Mouse (Mus musculus): Measurements from ENCODE around the gene Glb1l. TPM values are rescaled to one million over a fixed set of nuclear protein-coding genes. Genes with fewer than 3 reads are reported as not detected.

Glb1l gene
- total and polyA plus RNA-seq, 3 experiments = 2.4 to 10.8 (median 3.6) TPM

DNA sequence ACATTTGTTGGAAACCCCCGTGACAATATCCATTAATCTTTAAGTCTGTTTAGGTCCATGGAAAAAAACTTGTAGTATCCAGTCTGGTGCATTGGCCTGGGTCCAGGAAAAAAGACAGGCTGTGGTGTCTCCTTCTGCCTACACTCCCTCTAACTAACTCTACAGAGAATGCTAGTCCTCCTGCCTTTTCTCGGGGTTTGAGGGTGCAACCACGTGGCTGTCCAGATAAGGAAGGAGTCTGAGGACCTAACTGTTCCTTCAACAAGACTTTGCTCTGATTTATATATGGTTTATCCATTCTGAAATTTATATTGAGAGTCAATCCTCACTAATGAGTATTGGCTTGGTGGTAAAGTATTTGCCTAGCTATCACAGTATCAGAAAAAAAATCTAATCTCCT lies 54.8 kb downstream of the Glb1l start:
- Histone ChIP-seq H3K9me3 (replicated peaks; ENCODE audit: low read length) (no peaks in the 10 kb centered on the region), H3K27ac (ENCODE audit: insufficient read depth, low read depth) (no peak overlapping the region), H3K4me3 (replicated peaks in 1 of 3; ENCODE audit: low read depth in 2 of 3, low read length in 2 of 3, poor library complexity in 1 of 3) (no peak overlapping the region), H3K9ac (ENCODE audit: insufficient read depth, low read depth) (no peak overlapping the region), H3K79me2 (replicated peaks; ENCODE audit: control insufficient read depth, extremely low read depth, insufficient read depth, poor library complexity, severe bottlenecking) (no peaks in the 10 kb centered on the region), H3K4me2 (ENCODE audit: insufficient read depth, low read depth, poor library complexity, severe bottlenecking) (no peak overlapping the region), H3K27me3 (replicated peaks) (no peaks in the 10 kb centered on the region), H3K36me3 (replicated peaks in 1 of 2; ENCODE audit: control insufficient read depth in 1 of 2, insufficient read depth in 1 of 2, low read length in 1 of 2) (no peaks in the 10 kb centered on the region), H3K4me1 (ENCODE audit: control insufficient read depth in 1 of 2, insufficient read depth in 2 of 2) (no peaks in the 10 kb centered on the region)
- DNase-seq (ENCODE audit: extremely low read depth) = no peak
- dilution Hi-C loops (cut with MboI; ENCODE audit: extremely low pct_ligation_motif_present, extremely low pct_unique_long_range_greater_than_20kb, low sequenced_read_pairs) (no loop called here), in situ Hi-C loops (cut with MboI; ENCODE audit: low pct_ligation_motif_present, low pct_unique_long_range_greater_than_20kb, low sequenced_read_pairs) (no loop called here)
- TF ChIP-seq JUND (conservative IDR thresholded peaks at IDR 0.05; ENCODE audit: low read depth, low read length) = no peak
- no peak for TF ChIP-seq IRF4 (IDR thresholded peaks at IDR 0.05; ENCODE audit: low read depth, low read length)
- TF ChIP-seq SIN3A (IDR thresholded peaks at IDR 0.05; ENCODE audit: low read length) = no peak

DNA sequence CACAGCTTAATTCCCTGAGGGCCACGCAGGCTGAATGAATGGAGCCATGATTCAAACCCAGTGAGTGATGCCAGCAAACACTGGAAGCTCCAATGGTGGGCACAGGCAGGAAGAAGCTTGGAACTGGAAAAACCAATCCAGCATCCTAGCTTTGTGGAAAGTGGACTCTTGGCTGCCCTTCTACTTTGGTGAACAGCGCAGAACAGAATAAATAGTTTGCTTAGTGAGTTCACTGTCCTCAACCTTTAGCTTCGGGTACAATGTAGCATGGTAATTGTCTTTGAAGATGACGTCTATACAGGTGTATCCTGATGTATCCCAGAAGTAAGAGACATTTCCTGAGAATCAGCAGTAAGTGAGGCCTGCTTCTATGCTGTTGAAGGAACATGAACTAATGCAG lies 61.9 kb downstream of the Glb1l start:
- H3K36me3 ChIP-seq (replicated peaks in 1 of 2; ENCODE audit: control insufficient read depth in 1 of 2, insufficient read depth in 1 of 2, low read length in 1 of 2) = peaks cover 44 to 58% of the 10 kb centered on the region in 2 experiments
- in situ Hi-C loops (cut with MboI; ENCODE audit: low pct_ligation_motif_present, low pct_unique_long_range_greater_than_20kb, low sequenced_read_pairs) = no loop called here

More for the DNA sequence above, 61.9 kb downstream of the Glb1l start:
- no peaks in the 10 kb centered on the region for H3K79me2 ChIP-seq (replicated peaks; ENCODE audit: control insufficient read depth, extremely low read depth, insufficient read depth, poor library complexity, severe bottlenecking)
- dilution Hi-C loops (cut with MboI; ENCODE audit: extremely low pct_ligation_motif_present, extremely low pct_unique_long_range_greater_than_20kb, low sequenced_read_pairs) = no loop called here
- no peak overlapping the region for H3K27ac ChIP-seq (ENCODE audit: insufficient read depth, low read depth)
- no peak overlapping the region for H3K4me2 ChIP-seq (ENCODE audit: insufficient read depth, low read depth, poor library complexity, severe bottlenecking)
- no peaks in the 10 kb centered on the region for H3K27me3 ChIP-seq (replicated peaks)
- TF ChIP-seq CTCF (conservative IDR thresholded peaks at IDR 0.05 in 1 of 2, IDR thresholded peaks at IDR 0.05 in 1 of 2; ENCODE audit: low read depth in 2 of 2, low read length in 2 of 2) = no peak
- no peak for TF ChIP-seq ZNF384 (IDR thresholded peaks at IDR 0.05; ENCODE audit: low read depth, low read length)
- TF ChIP-seq ELF1 (IDR thresholded peaks at IDR 0.05; ENCODE audit: low read depth, low read length) = no peak
- H3K4me3 ChIP-seq (replicated peaks in 1 of 3; ENCODE audit: low read depth in 2 of 3, low read length in 2 of 3, poor library complexity in 1 of 3) = no peak overlapping the region
- H3K4me1 ChIP-seq (ENCODE audit: control insufficient read depth in 1 of 2, insufficient read depth in 2 of 2) = peaks cover 2 to 8% of the 10 kb centered on the region in 2 experiments; a peak in 1 of 4 replicates
- no peak for DNase-seq (ENCODE audit: extremely low read depth)
- no peak overlapping the region for H3K9ac ChIP-seq (ENCODE audit: insufficient read depth, low read depth)
- H3K9me3 ChIP-seq (replicated peaks; ENCODE audit: low read length) = no peaks in the 10 kb centered on the region

Other genes starting within 250 kb of the Glb1l start
- 2.8 and 3.4 TPM in 2 replicates for gene Nhej1, start 85.6 kb downstream of the Glb1l start, total RNA-seq (2012; rRNA removed)
- 3.7 and 4.4 TPM in 2 replicates for gene Nhej1, start 85.6 kb downstream of the Glb1l start, total RNA-seq (2014; rRNA removed)
- 4.0 and 4.2 TPM in 2 replicates for gene Nhej1, start 85.6 kb downstream of the Glb1l start, polyA plus RNA-seq (2012; ENCODE audit: insufficient read length, low read depth)
- not detected in 2 replicates for gene Slc23a3, start 76.9 kb downstream of the Glb1l start, total RNA-seq (2012; rRNA removed)
- gene Slc23a3, start 76.9 kb downstream of the Glb1l start, total RNA-seq (2014; rRNA removed) = not detected in 2 replicates
- not detected in 2 replicates for gene Slc23a3, start 76.9 kb downstream of the Glb1l start, polyA plus RNA-seq (2012; ENCODE audit: insufficient read length, low read depth)
- 32.2 and 47.2 TPM in 2 replicates for gene Cnppd1, start 68.1 kb downstream of the Glb1l start, total RNA-seq (2012; rRNA removed)
- 10.9 and 12.3 TPM in 2 replicates for gene Cnppd1, start 68.1 kb downstream of the Glb1l start, total RNA-seq (2014; rRNA removed)
- 14.2 and 16.2 TPM in 2 replicates for gene Cnppd1, start 68.1 kb downstream of the Glb1l start, polyA plus RNA-seq (2012; ENCODE audit: insufficient read length, low read depth)
- 26.5 and 27.9 TPM in 2 replicates for gene Retreg2, start 68.0 kb downstream of the Glb1l start, total RNA-seq (2012; rRNA removed)
- 12.8 and 14.6 TPM in 2 replicates for gene Retreg2, start 68.0 kb downstream of the Glb1l start, total RNA-seq (2014; rRNA removed)
- 24.1 and 27.9 TPM in 2 replicates for gene Retreg2, start 68.0 kb downstream of the Glb1l start, polyA plus RNA-seq (2012; ENCODE audit: insufficient read length, low read depth)
- gene Zfand2b, start 42.2 kb downstream of the Glb1l start, total RNA-seq (2012; rRNA removed) = 30.5 and 40.7 TPM in 2 replicates
- 14.1 and 15.7 TPM in 2 replicates for gene Zfand2b, start 42.2 kb downstream of the Glb1l start, total RNA-seq (2014; rRNA removed)
- gene Zfand2b, start 42.2 kb downstream of the Glb1l start, polyA plus RNA-seq (2012; ENCODE audit: insufficient read length, low read depth) = 19.5 and 20.9 TPM in 2 replicates
- 26.0 and 29.0 TPM in 2 replicates for gene Abcb6, start 30.4 kb downstream of the Glb1l start, total RNA-seq (2012; rRNA removed)
- gene Abcb6, start 30.4 kb downstream of the Glb1l start, total RNA-seq (2014; rRNA removed) = 15.5 and 20.1 TPM in 2 replicates
- gene Abcb6, start 30.4 kb downstream of the Glb1l start, polyA plus RNA-seq (2012; ENCODE audit: insufficient read length, low read depth) = 19.2 and 22.3 TPM in 2 replicates
- gene Ankzf1, start 18.7 kb downstream of the Glb1l start, total RNA-seq (2012; rRNA removed) = 13.2 and 19.6 TPM in 2 replicates
- 20.4 and 21.1 TPM in 2 replicates for gene Ankzf1, start 18.7 kb downstream of the Glb1l start, total RNA-seq (2014; rRNA removed)
- 13.3 TPM in 2 replicates for gene Ankzf1, start 18.7 kb downstream of the Glb1l start, polyA plus RNA-seq (2012; ENCODE audit: insufficient read length, low read depth)
- 9.2 and 15.6 TPM in 2 replicates for gene Atg9a, start 18.6 kb downstream of the Glb1l start, total RNA-seq (2012; rRNA removed)
- gene Atg9a, start 18.6 kb downstream of the Glb1l start, total RNA-seq (2014; rRNA removed) = 4.4 and 6.1 TPM in 2 replicates
- 10.1 and 12.9 TPM in 2 replicates for gene Atg9a, start 18.6 kb downstream of the Glb1l start, polyA plus RNA-seq (2012; ENCODE audit: insufficient read length, low read depth)
- gene Stk16, start within 50 bp of the Glb1l start, total RNA-seq (2012; rRNA removed) = 48.6 and 64.1 TPM in 2 replicates
- 58.2 and 60.6 TPM in 2 replicates for gene Stk16, start within 50 bp of the Glb1l start, total RNA-seq (2014; rRNA removed)
- gene Stk16, start within 50 bp of the Glb1l start, polyA plus RNA-seq (2012; ENCODE audit: insufficient read length, low read depth) = 61.4 and 67.3 TPM in 2 replicates
- 180 and 259 TPM in 2 replicates for gene Tuba4a, start 9.1 kb upstream of the Glb1l start, total RNA-seq (2012; rRNA removed)
- 168 and 192 TPM in 2 replicates for gene Tuba4a, start 9.1 kb upstream of the Glb1l start, total RNA-seq (2014; rRNA removed)
- gene Tuba4a, start 9.1 kb upstream of the Glb1l start, polyA plus RNA-seq (2012; ENCODE audit: insufficient read length, low read depth) = 259 and 294 TPM in 2 replicates
- gene A630095N17Rik, start 21.3 kb upstream of the Glb1l start, total RNA-seq (2012; rRNA removed) = 0.30 TPM in 1 of 2 replicates, not detected in the other
- gene A630095N17Rik, start 21.3 kb upstream of the Glb1l start, total RNA-seq (2014; rRNA removed) = 0.74 and 1.4 TPM in 2 replicates
- 0.74 and 0.78 TPM in 2 replicates for gene A630095N17Rik, start 21.3 kb upstream of the Glb1l start, polyA plus RNA-seq (2012; ENCODE audit: insufficient read length, low read depth)
- gene Dnajb2, start 25.6 kb upstream of the Glb1l start, total RNA-seq (2012; rRNA removed) = 13.8 and 14.7 TPM in 2 replicates
- gene Dnajb2, start 25.6 kb upstream of the Glb1l start, total RNA-seq (2014; rRNA removed) = 4.6 and 6.8 TPM in 2 replicates
- gene Dnajb2, start 25.6 kb upstream of the Glb1l start, polyA plus RNA-seq (2012; ENCODE audit: insufficient read length, low read depth) = 15.2 and 15.3 TPM in 2 replicates
- 0.04 TPM in 1 of 2 replicates, not detected in the other for gene Ptprn, start 53.7 kb upstream of the Glb1l start, total RNA-seq (2012; rRNA removed)
- not detected in 2 replicates for gene Ptprn, start 53.7 kb upstream of the Glb1l start, total RNA-seq (2014; rRNA removed)
- 0.16 TPM in 1 of 2 replicates, not detected in the other for gene Ptprn, start 53.7 kb upstream of the Glb1l start, polyA plus RNA-seq (2012; ENCODE audit: insufficient read length, low read depth)
- not detected in 2 replicates for gene Resp18, start 67.6 kb upstream of the Glb1l start, total RNA-seq (2012; rRNA removed)
- gene Resp18, start 67.6 kb upstream of the Glb1l start, total RNA-seq (2014; rRNA removed) = not detected in 2 replicates
- not detected in 2 replicates for gene Resp18, start 67.6 kb upstream of the Glb1l start, polyA plus RNA-seq (2012; ENCODE audit: insufficient read length, low read depth)
- gene Dnpep, start 107.2 kb upstream of the Glb1l start, total RNA-seq (2012; rRNA removed) = 67.3 and 73.8 TPM in 2 replicates
- gene Dnpep, start 107.2 kb upstream of the Glb1l start, total RNA-seq (2014; rRNA removed) = 48.4 and 50.4 TPM in 2 replicates
- gene Dnpep, start 107.2 kb upstream of the Glb1l start, polyA plus RNA-seq (2012; ENCODE audit: insufficient read length, low read depth) = 35.0 and 39.8 TPM in 2 replicates
- 9.1 and 9.3 TPM in 2 replicates for gene Des, start 149.5 kb upstream of the Glb1l start, total RNA-seq (2012; rRNA removed)
- 10.0 and 11.7 TPM in 2 replicates for gene Des, start 149.5 kb upstream of the Glb1l start, total RNA-seq (2014; rRNA removed)
- gene Des, start 149.5 kb upstream of the Glb1l start, polyA plus RNA-seq (2012; ENCODE audit: insufficient read length, low read depth) = 18.9 and 20.9 TPM in 2 replicates
- gene Speg, start 164.5 kb upstream of the Glb1l start, total RNA-seq (2012; rRNA removed) = 14.2 and 18.8 TPM in 2 replicates
- 13.0 and 13.1 TPM in 2 replicates for gene Speg, start 164.5 kb upstream of the Glb1l start, total RNA-seq (2014; rRNA removed)
- 30.7 and 31.7 TPM in 2 replicates for gene Speg, start 164.5 kb upstream of the Glb1l start, polyA plus RNA-seq (2012; ENCODE audit: insufficient read length, low read depth)
- gene Gmppa, start 225.1 kb upstream of the Glb1l start, total RNA-seq (2012; rRNA removed) = 139 and 153 TPM in 2 replicates
- gene Gmppa, start 225.1 kb upstream of the Glb1l start, total RNA-seq (2014; rRNA removed) = 101 and 102 TPM in 2 replicates
- gene Gmppa, start 225.1 kb upstream of the Glb1l start, polyA plus RNA-seq (2012; ENCODE audit: insufficient read length, low read depth) = 126 and 131 TPM in 2 replicates
- not detected in 2 replicates for gene Asic4, start 239.6 kb upstream of the Glb1l start, total RNA-seq (2012; rRNA removed)
- gene Asic4, start 239.6 kb upstream of the Glb1l start, total RNA-seq (2014; rRNA removed) = not detected in 2 replicates
- not detected in 2 replicates for gene Asic4, start 239.6 kb upstream of the Glb1l start, polyA plus RNA-seq (2012; ENCODE audit: insufficient read length, low read depth)